Mouse (Mus musculus) T-cell, adult 2 months (primary cell): Measurements from ENCODE around the gene Numa1.
"Not testable (repeated sequence)": the region's sequence is repeated elsewhere in the genome, so short reads cannot be mapped to it uniquely, and the experiment has no call there.

Source experiments
- DNase-seq: peaks from one replicate; pipeline ENCODE4 v3.0.0; 2022; ENCODE audit warnings: low spot score

Gene Numa1

DNA sequence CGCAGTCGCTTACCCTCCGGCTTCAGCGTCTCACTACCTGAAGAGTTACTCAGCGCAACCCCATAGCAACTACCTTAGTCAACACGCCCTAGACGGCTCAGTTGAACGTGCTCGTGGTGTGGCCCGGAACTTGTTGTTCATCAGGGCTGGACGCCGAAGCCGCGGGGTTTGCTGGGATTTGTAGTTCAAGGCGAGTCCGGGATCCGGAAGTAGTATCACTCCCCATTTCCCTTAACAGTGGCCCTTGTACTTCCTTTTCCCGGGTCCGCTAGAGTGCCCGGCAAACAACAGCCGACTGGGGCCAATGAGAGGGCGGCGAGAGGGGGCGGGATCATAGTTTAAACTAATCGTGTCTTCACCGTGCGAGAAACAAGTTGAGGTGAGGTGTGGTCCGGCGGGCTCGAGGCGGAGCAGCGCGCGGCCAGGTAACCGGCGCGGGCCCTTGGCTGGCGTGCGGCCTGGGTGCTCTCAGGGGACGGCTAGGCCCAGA is at the start of gene Numa1, which contains the start of gene Lrrc51:
Gene Numa1 (plus strand): TSS at position 361 of the 490 bp plus-strand sequence.
Gene Lrrc51 (minus strand): TSS at position 145 of the 490 bp plus-strand sequence.
- peak; percentile 96 for DNase-seq

DNA sequence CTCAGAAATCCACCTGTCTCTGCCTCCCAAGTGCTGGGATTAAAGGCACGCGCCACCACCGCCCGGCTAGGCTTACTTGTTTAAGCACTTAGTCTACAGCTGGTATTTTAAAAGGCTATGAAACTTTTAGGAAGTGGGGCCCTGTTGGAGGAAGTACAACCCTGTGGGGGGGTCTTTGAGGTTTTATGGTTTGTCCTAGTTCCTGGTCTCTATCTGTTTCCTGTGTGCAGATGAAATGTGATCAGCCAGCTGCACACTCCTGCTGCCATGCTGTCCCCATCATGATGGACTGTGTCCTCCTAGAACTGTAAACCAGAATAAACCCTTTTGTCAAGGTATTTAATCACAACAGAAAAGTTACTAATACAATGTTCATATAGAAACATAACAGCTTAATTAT is 49.8 kb upstream of the Numa1 start:
- DNase-seq: no peak

DNA sequence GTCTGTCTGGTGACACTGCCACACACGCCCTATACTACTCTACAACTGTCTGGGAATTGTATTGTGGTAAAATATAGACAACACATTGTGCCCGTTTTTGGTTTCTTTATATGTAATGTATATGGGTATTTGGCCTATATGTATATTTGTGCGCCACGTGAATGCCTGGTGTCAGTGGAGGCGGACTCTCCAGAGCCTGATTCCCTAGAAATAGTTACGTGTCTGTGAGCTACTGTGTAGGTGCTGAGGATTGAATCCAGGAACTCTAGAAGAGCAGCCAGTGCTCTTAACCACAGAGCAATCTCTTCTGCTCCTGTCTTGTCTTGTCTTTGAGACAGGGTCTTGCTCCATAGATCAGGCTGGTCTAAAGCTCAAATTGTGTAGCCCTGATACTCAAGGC is 47.6 kb upstream of the Numa1 start:
- DNase-seq: no peak

GRCm38 (mm10) chr7:101888460-101888859 is 45.5 kb upstream of the Numa1 start:
- DNase-seq: no peak

- no peak for DNase-seq
Measured at GRCm38 (mm10) chr7:101895695-101896094, 38.2 kb upstream of the Numa1 start.

DNA sequence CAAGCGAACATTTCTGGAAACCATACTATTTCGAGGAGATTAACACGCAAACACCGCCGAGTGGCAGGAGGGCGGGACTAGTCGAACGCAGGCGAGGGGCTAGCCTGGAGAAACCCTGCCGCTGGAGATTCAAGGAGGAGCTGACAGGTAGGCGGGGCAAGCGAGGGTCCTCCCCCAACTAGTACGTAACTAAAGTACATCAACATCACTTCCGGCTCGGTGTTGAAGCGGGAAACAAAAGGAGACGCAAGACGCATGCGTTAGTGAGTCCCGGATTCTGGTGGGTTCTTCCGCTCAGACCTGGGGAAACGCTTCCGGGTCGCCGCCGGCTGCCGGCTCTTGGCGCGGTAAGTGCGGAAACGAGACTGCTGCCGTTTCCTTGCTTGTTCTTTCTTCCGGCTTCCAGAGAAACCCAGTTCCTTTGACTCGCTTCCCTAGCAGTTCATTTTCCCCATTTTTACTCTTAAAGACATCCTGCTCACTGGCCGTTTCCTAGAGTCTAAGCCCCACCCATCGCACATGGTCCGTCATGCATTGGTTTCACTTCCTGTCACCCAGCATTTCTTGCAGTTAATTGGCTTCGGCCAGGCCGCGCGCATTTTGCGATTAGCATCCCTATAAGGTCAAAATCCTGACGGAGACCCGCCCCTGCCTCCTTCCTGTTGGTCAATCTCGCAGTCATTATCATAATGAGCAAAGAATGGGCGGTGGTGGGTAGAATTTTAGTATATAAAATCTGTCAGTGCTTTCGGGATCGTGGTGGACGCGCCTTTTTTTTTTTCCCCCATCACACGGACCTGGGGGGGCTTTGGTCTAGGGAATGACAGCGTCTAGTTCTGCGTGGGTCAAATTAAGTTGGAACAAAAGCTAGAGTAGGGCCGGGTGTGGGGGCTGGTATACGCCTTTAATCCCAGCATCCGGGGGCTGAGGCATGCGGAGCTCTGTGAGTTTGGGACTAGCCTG is 37.5 kb upstream of the Numa1 start:
- DNase-seq: peak; percentile 98

DNA sequence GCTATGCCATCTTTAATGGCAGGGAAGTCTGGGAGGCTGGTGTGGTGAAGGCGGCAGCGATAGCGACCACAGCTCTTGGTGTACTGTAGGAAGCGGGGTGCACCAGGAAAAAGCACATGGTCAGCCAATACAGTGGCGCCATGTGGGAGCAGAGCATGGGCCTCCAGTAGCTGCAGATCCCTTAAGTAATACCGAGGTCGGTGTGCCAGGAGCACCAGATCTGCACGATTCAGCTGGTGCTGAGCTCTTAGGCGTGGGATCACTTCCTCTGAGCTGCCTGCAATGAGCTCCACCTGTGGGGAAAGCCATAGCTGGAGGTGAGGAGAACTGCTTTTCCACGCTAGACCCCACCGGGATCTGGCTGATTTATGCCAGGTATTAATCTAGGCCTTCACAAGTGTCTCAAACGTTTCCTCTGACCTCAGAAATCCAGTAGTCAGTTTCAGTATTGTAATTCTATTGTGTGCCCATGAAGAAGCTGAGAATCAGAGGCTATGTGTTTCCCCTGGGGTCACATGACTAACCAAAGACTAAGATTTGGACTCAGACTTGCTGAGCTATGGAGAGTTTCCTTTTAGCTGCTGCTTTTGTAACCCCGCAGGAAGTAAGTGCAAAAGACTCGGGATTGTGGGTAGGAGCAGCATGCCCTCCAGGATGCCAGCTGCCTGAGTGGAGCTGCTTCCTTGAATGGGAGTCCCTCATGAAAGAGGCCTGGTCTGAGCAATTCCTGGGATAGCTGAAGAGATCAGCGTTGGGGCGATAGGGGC is 33.4 kb upstream of the Numa1 start:
- DNase-seq: no peak

GRCm38 (mm10) chr7:101901969-101902368 is 31.9 kb upstream of the Numa1 start:
- no peak for DNase-seq

DNA sequence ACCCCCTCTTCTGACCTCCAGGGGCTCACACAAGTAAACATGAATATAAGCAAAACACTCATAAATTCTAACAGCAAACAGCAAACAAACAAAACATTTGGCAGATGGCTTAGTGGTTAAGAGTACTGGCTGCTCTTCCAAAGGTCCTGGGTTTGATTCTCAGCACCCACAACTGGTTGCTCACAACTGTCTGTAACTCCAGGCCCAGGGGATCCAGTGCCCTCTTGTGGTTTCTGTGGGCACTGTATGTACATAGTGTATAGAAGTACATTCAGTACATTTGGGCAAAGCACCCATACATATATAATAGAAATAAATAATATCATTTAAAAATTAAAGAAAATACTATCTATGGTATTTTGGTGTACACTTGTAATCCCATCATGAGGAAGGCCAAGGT is 31.1 kb upstream of the Numa1 start:
- no peak for DNase-seq

DNA sequence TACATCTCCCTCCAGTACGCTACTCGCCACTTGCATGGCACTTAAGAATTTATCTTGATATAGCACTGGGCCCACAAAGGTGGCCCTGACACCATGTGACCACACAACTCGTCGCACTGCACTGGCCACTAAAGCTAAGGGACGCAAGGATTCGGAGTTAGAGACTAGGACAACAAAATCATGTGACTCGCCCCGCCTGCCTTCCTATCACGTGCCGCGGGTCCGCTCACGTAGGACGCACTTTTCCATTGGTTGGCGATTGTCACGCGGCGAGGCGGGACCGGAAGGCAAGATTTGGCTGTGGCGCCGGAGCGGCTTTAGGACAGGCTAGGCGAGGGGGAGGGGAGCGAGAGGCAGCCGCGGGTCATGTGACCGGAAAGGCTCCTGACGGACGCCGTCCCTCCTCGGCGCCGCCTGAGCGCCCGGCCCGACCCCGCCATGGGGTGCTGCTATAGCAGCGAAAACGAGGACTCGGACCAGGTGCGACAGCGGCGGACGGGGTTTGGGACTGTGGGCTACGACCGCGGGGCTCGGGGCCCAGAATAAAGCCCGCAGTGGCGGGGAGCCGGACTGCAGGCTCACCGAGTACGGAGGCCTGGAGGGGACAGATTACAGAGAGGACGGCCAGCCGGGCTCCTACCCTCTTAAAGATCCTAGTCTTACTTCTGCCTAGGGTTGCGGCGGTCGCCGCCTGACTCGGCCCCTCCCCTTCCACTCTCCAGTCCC is 28.2 kb upstream of the Numa1 start, which contains the start of gene Lamtor1:
Gene Lamtor1 (plus strand): TSS at position 344 of the 726 bp plus-strand sequence.
- peak; percentile 97 for DNase-seq

DNA sequence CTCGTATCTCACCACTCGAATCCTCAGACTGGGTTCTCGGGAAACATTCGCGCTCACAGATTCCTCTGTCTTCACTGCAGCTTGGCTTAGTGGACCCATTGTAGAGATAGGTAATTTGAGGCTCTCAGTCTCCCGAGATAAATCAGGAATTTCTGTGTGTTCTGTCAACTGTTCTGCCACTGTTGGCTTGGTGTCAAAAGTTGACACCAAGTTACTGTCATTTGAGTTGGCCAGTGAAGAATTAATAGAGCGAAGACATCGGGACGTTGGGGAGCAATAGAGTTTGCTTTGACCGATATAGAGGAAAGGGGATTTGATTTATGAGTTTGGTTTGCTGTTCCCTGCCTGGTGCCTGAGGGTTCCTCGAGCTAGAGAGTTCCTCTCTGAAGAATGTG is 27.6 kb upstream of the Numa1 start, which contains the start of gene Tomt:
Gene Tomt (minus strand): TSS at position 73 of the 395 bp plus-strand sequence.
- no peak for DNase-seq

DNA sequence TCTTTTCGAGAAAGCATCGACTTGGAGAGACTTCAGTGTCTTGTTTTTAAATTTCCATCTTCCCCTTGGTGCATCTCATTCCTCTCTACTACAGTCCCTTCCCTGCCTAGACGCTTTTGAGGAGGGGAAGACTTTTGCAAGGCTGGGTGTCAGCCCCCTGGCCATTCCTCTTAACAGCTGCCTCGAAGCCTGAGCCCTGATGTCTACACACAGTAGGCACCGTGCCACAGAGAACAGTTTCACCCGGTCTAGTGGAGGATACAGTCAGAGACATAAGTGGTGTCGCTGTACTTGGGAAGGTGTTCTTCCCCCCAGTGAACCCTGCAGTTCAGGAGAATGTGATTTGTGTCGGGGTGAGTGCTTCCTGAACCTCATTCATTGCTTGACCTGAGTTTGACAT is 27.2 kb upstream of the Numa1 start:
- peak; percentile 10 for DNase-seq

DNA sequence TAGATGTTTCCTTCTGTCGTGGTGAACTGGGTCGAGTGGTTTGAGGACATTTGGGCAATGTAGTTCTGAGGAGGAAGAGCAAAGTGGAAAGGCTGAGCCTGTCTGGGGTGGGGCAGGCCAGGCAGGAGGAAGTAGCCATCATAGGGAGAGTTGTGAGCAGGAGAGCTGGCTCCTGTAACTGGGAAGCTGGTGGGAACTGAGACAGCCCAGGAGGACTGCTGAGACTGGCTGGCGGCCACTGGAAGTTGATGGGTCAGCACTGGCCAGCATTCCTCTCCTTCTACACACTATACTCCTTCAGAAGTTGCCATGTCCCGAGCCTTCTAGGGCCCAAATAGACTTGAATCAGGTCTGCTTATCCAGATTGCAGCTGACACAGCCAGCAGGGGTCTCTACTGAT is 25.5 kb upstream of the Numa1 start:
- DNase-seq: no peak

DNA sequence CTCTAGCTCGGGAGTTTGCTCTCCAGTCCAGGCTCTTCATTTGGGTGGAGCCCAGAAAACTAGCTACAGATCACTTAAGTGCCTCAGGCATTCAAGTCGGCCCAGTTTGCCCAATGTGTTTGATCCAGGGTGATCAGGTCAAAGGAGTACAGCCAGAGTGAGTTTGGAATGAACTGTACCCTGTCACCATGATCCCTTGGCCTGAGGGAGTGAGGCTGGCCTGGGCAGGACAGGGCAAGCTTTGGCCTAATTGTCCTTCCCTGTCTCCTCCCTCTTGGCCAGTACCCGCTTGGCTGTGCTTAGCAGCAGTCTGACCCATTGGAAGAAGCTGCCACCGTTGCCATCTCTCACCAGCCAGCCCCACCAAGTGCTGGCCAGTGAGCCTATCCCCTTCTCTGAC is 23.8 kb upstream of the Numa1 start:
- no peak for DNase-seq

- DNase-seq: no peak
Measured at GRCm38 (mm10) chr7:101911982-101912381, 21.9 kb upstream of the Numa1 start.

DNA sequence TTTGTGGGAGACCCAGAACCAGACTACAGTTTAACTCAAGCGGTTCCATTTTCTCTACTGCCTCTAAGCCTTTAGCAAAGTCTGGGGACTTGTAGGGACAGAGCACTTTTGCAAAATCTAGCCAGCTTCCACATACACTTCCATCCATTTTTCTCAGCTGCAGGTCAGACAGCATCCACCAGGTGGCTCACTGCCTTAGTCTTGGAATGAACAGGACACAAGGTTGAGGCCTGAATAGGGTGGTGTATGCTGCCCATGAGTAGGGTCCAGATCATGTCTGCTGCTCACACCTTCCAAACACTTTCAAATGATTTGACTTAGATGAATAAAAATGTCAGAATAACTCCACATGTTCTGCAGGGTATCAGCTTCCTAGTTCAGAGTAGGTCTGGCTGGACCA is 15.8 kb upstream of the Numa1 start:
- DNase-seq: peak; percentile 34

DNA sequence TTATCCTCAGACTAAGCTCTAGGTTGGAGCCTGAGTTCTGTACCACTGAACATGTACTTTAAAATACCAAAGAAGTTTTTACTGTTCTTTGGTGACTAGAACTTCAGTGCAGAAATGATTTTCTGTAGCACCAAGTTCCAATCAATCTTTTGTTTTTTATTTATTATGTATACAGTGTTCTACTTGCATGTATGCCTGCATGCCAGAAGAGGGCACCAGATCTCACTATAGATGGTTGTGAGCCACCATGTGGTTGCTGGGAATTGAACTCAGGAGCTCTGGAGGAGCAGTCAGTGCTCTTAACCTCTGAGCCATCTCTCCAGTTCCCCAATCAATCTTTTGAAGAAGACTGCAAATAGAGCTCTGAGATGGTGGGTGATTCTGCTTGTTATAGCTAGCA is 8.0 kb upstream of the Numa1 start:
- DNase-seq: not testable (repeated sequence)

DNA sequence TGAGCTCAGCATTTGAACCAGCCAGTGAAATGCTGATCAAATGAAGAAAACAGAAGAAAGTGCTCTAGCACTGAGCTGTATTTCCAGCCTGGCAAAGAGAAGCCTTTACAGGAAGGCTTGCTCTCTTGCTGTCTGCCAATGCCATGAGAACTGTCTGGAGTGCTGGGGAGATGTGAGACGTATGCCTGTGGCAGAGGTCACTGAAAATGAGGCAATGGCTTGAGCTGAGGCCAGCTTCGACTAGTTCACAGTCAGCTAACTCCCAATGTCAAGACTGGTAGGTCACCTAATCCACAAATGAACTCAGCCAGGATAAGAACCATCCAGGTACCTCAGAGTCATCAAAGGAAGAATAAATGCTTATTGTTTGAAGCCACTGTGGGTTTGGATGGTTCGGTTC is 5.8 kb upstream of the Numa1 start:
- no peak for DNase-seq

- DNase-seq: no peak
Measured at GRCm38 (mm10) chr7:101932551-101932950, 1.4 kb upstream of the Numa1 start.

DNA sequence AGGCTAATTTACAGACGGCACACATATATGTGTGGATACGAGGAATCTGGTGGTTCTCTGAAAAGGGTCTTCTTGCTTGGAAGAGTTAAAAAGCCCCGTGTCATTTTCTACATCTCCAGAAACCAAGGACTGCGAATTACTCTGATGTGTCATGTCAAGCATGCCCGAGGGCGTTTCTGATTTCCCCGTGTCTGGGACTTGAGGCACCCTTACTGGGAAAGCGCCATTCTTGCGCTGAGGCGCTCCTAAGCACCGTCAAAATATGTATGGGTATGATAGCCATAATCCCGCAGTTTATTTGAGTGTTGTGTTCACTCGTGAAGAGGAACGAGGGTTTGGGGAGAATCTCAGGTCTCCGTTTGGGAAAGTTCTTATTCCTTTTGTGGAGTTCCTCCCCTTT is 611 bp upstream of the Numa1 start:
- DNase-seq: no peak

DNA sequence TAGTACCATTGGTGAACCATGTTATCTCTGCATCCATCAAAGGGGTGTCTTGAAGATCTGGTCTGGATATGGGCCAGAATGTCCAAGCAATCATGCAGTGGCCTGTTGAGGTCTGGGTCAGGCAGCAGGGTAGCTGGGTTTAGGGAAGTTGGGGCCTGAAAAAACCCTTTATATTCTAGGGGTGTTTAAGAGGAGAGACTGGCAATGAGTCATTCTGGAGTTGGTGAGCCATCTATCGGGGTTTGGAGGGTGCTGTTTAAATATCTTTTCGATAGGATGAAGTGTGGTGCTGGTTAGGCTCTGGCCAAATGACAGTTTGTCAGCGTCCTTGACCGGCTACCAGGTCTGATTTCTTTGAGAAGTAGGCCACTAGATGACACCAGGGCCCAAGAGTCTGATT is 2.0 kb downstream of the Numa1 start:
- no peak for DNase-seq

GRCm38 (mm10) chr7:101936996-101937395 is 3.1 kb downstream of the Numa1 start:
- DNase-seq: no peak
